Mouse (Mus musculus) lung, adult 2 months (tissue): Measurements from ENCODE around the gene Gdf3.

ENCODE experiments used
- CTCF ChIP-seq: fragments of 200-500 bp; IDR thresholded peaks from 2 replicates; pipeline ENCODE4 v1.5.1; 2011; ENCODE audit warnings: mild to moderate bottlenecking, low read length, control low read depth; ENCODE audit not compliant: insufficient read depth
- POLR2A ChIP-seq: fragments of 200-500 bp; IDR thresholded peaks from 2 replicates; pipeline ENCODE4 v1.6.1; 2011; ENCODE audit warnings: low read depth, mild to moderate bottlenecking, control low read depth, low read length, borderline replicate concordance; ENCODE audit errors: extremely low read depth

GRCm38 (mm10) chr6:122570695-122571616, 38.9 kb downstream of the Gdf3 start:
- TF ChIP-seq CTCF (no peak), POLR2A (no peak)
